Mouse (Mus musculus) cortical plate, adult 2 months (tissue): ENCODE data around the gene Rsc1a1. TPM values are rescaled to one million over a fixed set of nuclear protein-coding genes. Genes with fewer than 3 reads are reported as not detected.
A peak's percentile ranks its signal among the peaks of the same experiment; 100 is the strongest.

Experiments used
- H3K27ac ChIP-seq: fragments of 200-500 bp; 2 replicates; pipeline ENCODE4 v1.5.1; 2012; ENCODE audit warnings: low read length, control low read depth, inconsistent platforms; ENCODE audit not compliant: insufficient read depth
- H3K4me1 ChIP-seq: fragments of 200-500 bp; 2 replicates; pipeline ENCODE4 v1.6.1; 2011; ENCODE audit warnings: low read length; ENCODE audit not compliant: control insufficient read depth, insufficient read depth
- H3K4me3 ChIP-seq: fragments of 200-500 bp; 2 replicates; pipeline ENCODE4 v1.5.1; 2011; ENCODE audit warnings: mild to moderate bottlenecking, low read length, control low read depth; ENCODE audit not compliant: insufficient read depth
- CTCF ChIP-seq: fragments of 200-500 bp; IDR thresholded peaks from 2 replicates; pipeline ENCODE4 v1.5.1; 2011; ENCODE audit warnings: mild to moderate bottlenecking, control low read depth, low read length; ENCODE audit not compliant: insufficient read depth; ENCODE audit errors: extremely low read depth
- POLR2A ChIP-seq: fragments of 200-500 bp; IDR thresholded peaks from 2 replicates; pipeline ENCODE4 v1.6.1; 2011; ENCODE audit warnings: mild to moderate bottlenecking, low read length, control low read depth; ENCODE audit not compliant: insufficient read depth; ENCODE audit errors: extremely low read depth
- polyA plus RNA-seq: library from polyadenylated mRNA; depleted of rRNA; stranded (reverse); fragments of >200 nt; gene quantifications from 2 replicates; pipeline ENCODE4 v1.2.3, GENCODE M21; 2012; rRNA removed

The Rsc1a1 gene
- 7.1 and 7.8 TPM in 2 replicates for polyA plus RNA-seq

- H3K4me1 ChIP-seq = peaks cover 3% of the 10 kb centered on the region; the same call in 1 of the 2 replicates
- no peak within 1 kb of the TSS for H3K4me3 ChIP-seq
- no peak within 1 kb of the TSS for H3K27ac ChIP-seq
- TF ChIP-seq POLR2A (no peak), CTCF (no peak)
Observed at GRCm38 (mm10) chr4:141685499-141685898, at the start of gene Rsc1a1. Gene Rsc1a1, minus strand, starts transcription at chr4:141685599.

GRCm38 (mm10) chr4:141735206-141735560 lies 49.8 kb upstream of the Rsc1a1 start:
- TF ChIP-seq CTCF = no peak
- TF ChIP-seq POLR2A = no peak
- Histone ChIP-seq H3K27ac (no peak overlapping the region), H3K4me1 (0 out of 2 replicates have a peak, but pooled peaks cover under 1% of the 10 kb centered on the region), H3K4me3 (peak overlapping the region; percentile 40)

- H3K4me3 ChIP-seq = peak overlapping the region; percentile 40
- no peak overlapping the region for H3K27ac ChIP-seq
- peaks cover 3% of the 10 kb centered on the region; the same call in 1 of the 2 replicates for H3K4me1 ChIP-seq
- TF ChIP-seq CTCF = no peak
- peak; percentile 83 for TF ChIP-seq POLR2A
Observed at GRCm38 (mm10) chr4:141734446-141735205, 49.2 kb upstream of the Rsc1a1 start.

GRCm38 (mm10) chr4:141731766-141732165 lies 46.4 kb upstream of the Rsc1a1 start:
- no peak for TF ChIP-seq POLR2A
- TF ChIP-seq CTCF = no peak
- Histone ChIP-seq H3K4me1 (peaks cover 3% of the 10 kb centered on the region; the same call in 1 of the 2 replicates), H3K27ac (no peak overlapping the region), H3K4me3 (no peak overlapping the region)

GRCm38 (mm10) chr4:141730401-141730800 lies 45.0 kb upstream of the Rsc1a1 start:
- no peak overlapping the region for H3K4me3 ChIP-seq
- H3K27ac ChIP-seq = no peak overlapping the region
- H3K4me1 ChIP-seq = peaks cover 3% of the 10 kb centered on the region; the same call in 1 of the 2 replicates
- TF ChIP-seq POLR2A = no peak
- TF ChIP-seq CTCF = no peak

GRCm38 (mm10) chr4:141729266-141729665 lies 43.9 kb upstream of the Rsc1a1 start:
- Histone ChIP-seq H3K4me3 (no peak overlapping the region), H3K4me1 (peaks cover 3% of the 10 kb centered on the region; the same call in 1 of the 2 replicates), H3K27ac (no peak overlapping the region)
- no peak for TF ChIP-seq CTCF
- TF ChIP-seq POLR2A = no peak

GRCm38 (mm10) chr4:141725738-141726137 lies 40.3 kb upstream of the Rsc1a1 start:
- peaks cover 8% of the 10 kb centered on the region; the same call in 1 of the 2 replicates for H3K4me1 ChIP-seq
- H3K27ac ChIP-seq = no peak overlapping the region
- no peak for TF ChIP-seq POLR2A
- TF ChIP-seq CTCF = no peak

GRCm38 (mm10) chr4:141725277-141725676 lies 39.9 kb upstream of the Rsc1a1 start:
- Histone ChIP-seq H3K4me1 (peaks cover 9% of the 10 kb centered on the region; the same call in 1 of the 2 replicates), H3K27ac (no peak overlapping the region), H3K4me3 (no peak overlapping the region)
- TF ChIP-seq POLR2A (no peak), CTCF (no peak)

More at GRCm38 (mm10) chr4:141725738-141726137, 40.3 kb upstream of the Rsc1a1 start:
- no peak overlapping the region for H3K4me3 ChIP-seq

GRCm38 (mm10) chr4:141724594-141724993 lies 39.2 kb upstream of the Rsc1a1 start:
- Histone ChIP-seq H3K27ac (no peak overlapping the region), H3K4me3 (no peak overlapping the region), H3K4me1 (peaks cover 6% of the 10 kb centered on the region; the same call in 1 of the 2 replicates)
- TF ChIP-seq POLR2A (no peak), CTCF (no peak)

- no peak overlapping the region for H3K27ac ChIP-seq
- peak overlapping the region; percentile 59 for H3K4me3 ChIP-seq
- no peak for TF ChIP-seq CTCF
- TF ChIP-seq POLR2A = no peak
- H3K4me1 ChIP-seq = peaks cover 8% of the 10 kb centered on the region; the same call in 1 of the 2 replicates
Observed at GRCm38 (mm10) chr4:141723673-141724068, 38.3 kb upstream of the Rsc1a1 start.
